Mouse (Mus musculus) stomach, embryonic 16.5 days (tissue): Measurements from ENCODE around the gene Gabrr2. TPM values are rescaled to one million over a fixed set of nuclear protein-coding genes. Genes with fewer than 3 reads are reported as not detected.

ENCODE experiments used
- ATAC-seq: fragments of 200-750 bp; cut with Nextera tagmentation; 2 replicates; pipeline ENCODE4 v1.8.0; 2017; ENCODE audit warnings: moderate number of reproducible peaks, moderate TSS enrichment; ENCODE audit not compliant: insufficient read depth, low FRiP score
- H3K27ac ChIP-seq: fragments of 300-500 bp; sonication (generic); 2 replicates; pipeline ENCODE4 v1.5.1; 2014; ENCODE audit warnings: low read length
- H3K27me3 ChIP-seq: fragments of 300-500 bp; sonication (generic); 2 replicates; pipeline ENCODE4 v1.6.1; 2014; ENCODE audit warnings: low read length, control low read depth, mixed read lengths; ENCODE audit not compliant: control insufficient read depth, insufficient read depth
- H3K36me3 ChIP-seq: fragments of 300-500 bp; sonication (generic); 2 replicates; pipeline ENCODE4 v1.6.1; 2014; ENCODE audit warnings: low read length; ENCODE audit not compliant: control insufficient read depth, insufficient read depth
- H3K4me1 ChIP-seq: fragments of 300-500 bp; sonication (generic); 2 replicates; pipeline ENCODE4 v1.6.1; 2014; ENCODE audit warnings: low read length, control low read depth, mixed read lengths; ENCODE audit not compliant: control insufficient read depth, insufficient read depth
- H3K4me2 ChIP-seq: fragments of 300-500 bp; sonication (generic); 2 replicates; pipeline ENCODE4 v1.6.1; 2014; ENCODE audit warnings: low read depth, low read length, mixed read lengths
- H3K4me3 ChIP-seq: fragments of 300-500 bp; sonication (generic); replicated peaks from 2 replicates; pipeline ENCODE4 v1.5.1; 2014; ENCODE audit warnings: mild to moderate bottlenecking, low read length
- H3K9ac ChIP-seq: fragments of 300-500 bp; sonication (generic); 2 replicates; pipeline ENCODE4 v1.6.1; 2014; ENCODE audit warnings: low read length
- H3K9me3 ChIP-seq: fragments of 300-500 bp; sonication (generic); replicated peaks from 2 replicates; pipeline ENCODE4 v1.6.1; 2016; ENCODE audit warnings: low read length, control low read depth; ENCODE audit not compliant: control insufficient read depth
- WGBS: fragments of 180-500 bp; shearing (Covaris S2); extraction: QIAGEN DNeasy Blood & Tissue Kit; methylation state at CpG from one replicate; pipeline ENCODE4 v1.1.7; 2014; 5-methylcytosine and 5-hydroxymethylcytosine counted together
- polyA plus RNA-seq: library from polyadenylated mRNA; unstranded; fragments of >200 nt; fragmentation: Nextera tagmentation; extraction: Ambion mirVana; gene quantifications from 2 replicates; pipeline ENCODE4 v1.2.1, GENCODE M21; 2015

Gabrr2 gene
- polyA plus RNA-seq, 1 experiment from 2014 or later = 0.36 TPM

DNA sequence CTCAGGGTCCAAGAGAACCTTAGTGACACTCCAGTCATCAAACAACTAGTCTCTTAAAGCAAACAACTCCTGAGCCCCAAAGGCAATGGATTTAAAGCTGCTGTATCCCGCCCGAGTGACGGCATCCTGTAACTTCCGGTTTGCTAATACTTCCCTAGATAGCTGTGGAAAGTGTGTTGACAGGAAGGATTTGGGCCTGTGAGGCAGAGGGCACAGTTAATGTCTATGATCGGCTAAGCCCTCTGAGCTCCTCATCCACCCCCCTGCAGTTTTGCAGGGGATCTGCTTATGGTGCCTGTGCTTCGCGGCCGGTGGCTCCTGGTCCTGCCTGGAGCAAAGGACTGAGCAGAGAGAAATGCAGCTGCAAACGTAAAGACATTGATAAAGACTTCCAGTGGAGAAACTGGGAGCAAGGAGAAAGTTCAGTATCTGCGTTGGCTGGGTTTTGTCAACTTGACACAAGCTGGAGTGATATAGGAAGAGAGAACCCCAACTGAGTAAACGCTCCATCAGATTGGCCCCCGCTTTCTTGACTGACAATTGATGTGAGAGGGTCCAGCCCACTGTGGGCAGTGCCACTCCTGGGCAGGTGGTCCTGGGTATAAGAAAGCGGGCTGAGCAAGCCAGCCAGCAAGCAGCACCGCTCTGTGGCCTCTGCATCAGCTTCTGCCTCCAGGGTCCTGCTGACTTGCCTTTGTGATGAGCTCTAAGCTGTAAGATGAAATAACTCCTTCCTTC lies 3.6 kb downstream of the Gabrr2 start:
- no peak for ATAC-seq
- Histone ChIP-seq H3K4me2 (peak overlapping the region; percentile 33), H3K9ac (peak overlapping the region; percentile 56), H3K36me3 (no peaks in the 10 kb centered on the region), H3K4me3 (no peak overlapping the region), H3K27ac (no peak overlapping the region), H3K9me3 (no peaks in the 10 kb centered on the region), H3K27me3 (no peaks in the 10 kb centered on the region), H3K4me1 (0 out of 2 replicates have a peak, but pooled peaks cover 6% of the 10 kb centered on the region)
- WGBS = 38% methylated on average over 14 of the region's 14 CpGs

DNA sequence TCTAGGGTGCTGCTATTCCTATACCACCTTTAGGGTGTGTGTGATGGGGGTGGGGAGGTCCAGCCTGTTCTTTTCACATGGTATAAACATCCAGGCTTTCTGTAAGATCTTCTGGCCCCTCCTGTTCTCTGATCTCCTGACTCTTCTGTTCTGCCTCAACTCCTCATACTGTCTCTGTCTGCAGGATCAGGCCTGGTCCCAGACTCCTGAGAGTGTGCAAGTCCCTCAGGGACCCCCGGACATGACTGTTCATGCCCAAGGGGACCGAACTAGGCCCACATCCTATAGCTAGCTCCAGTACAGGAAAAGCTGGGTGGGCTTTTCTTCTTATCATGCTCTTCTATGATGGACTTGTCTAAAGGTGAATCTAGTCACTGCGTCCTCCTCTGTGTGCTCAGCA lies 4.5 kb downstream of the Gabrr2 start:
- ATAC-seq = no peak
- WGBS = 89% methylated on average over 3 of the region's 3 CpGs
- H3K9me3 ChIP-seq = no peaks in the 10 kb centered on the region

DNA sequence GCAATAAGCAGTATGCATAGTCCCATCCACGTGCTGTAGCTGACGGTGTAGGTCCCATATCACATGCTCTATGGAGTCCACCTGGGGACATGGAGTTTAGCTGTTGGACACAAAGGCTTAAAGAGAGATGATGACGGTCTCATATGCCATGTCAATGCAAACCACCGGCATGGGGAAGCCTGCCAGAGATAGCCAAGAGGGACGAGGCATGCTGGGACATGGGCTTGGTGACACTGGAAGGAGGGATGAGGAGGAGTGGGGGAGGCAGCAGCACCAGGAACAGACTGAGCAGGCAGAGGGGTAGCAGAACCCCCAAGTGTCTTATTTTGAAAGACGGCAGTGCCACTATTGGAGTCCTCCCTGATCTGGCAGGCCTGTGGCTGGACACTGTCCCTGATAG lies 5.0 kb downstream of the Gabrr2 start:
- Histone ChIP-seq H3K27ac (no peak overlapping the region), H3K27me3 (no peaks in the 10 kb centered on the region), H3K4me1 (0 out of 2 replicates have a peak, but pooled peaks cover 6% of the 10 kb centered on the region), H3K9me3 (no peaks in the 10 kb centered on the region), H3K4me2 (no peak overlapping the region), H3K9ac (no peak overlapping the region), H3K36me3 (no peaks in the 10 kb centered on the region), H3K4me3 (no peak overlapping the region)
- WGBS = 89% methylated on average over 6 of the region's 6 CpGs
- no peak for ATAC-seq

More for the DNA sequence above, 4.5 kb downstream of the Gabrr2 start:
- no peak overlapping the region for H3K27ac ChIP-seq
- no peak overlapping the region for H3K4me3 ChIP-seq
- H3K4me1 ChIP-seq = 0 out of 2 replicates have a peak, but pooled peaks cover 6% of the 10 kb centered on the region
- no peaks in the 10 kb centered on the region for H3K27me3 ChIP-seq
- H3K36me3 ChIP-seq = no peaks in the 10 kb centered on the region
- no peak overlapping the region for H3K9ac ChIP-seq
- H3K4me2 ChIP-seq = no peak overlapping the region

DNA sequence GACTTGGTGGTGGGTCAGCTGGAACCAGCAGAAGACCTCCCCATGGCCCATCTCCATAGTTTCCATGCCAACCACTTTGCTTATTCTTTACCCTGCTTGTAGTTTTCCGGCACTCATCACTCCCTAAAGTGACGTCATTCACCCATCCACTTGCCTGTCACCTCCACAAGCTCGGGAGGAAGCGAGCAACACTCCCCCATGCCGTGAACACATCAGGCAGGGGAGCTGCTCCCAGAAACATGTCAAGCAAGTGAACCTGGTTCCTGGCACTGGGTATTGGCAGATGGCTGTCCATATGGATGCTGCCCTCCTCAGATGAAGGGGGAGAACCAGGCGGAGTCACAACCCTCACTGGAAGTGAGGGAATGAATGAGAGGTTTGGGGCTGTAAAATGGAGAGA lies 6.1 kb downstream of the Gabrr2 start:
- WGBS = 69% methylated on average over 6 of the region's 6 CpGs
- Histone ChIP-seq H3K4me3 (no peak overlapping the region), H3K4me1 (0 out of 2 replicates have a peak, but pooled peaks cover 6% of the 10 kb centered on the region), H3K36me3 (no peaks in the 10 kb centered on the region), H3K4me2 (no peak overlapping the region), H3K27ac (no peak overlapping the region), H3K9me3 (no peaks in the 10 kb centered on the region), H3K9ac (no peak overlapping the region), H3K27me3 (no peaks in the 10 kb centered on the region)
- ATAC-seq = no peak

DNA sequence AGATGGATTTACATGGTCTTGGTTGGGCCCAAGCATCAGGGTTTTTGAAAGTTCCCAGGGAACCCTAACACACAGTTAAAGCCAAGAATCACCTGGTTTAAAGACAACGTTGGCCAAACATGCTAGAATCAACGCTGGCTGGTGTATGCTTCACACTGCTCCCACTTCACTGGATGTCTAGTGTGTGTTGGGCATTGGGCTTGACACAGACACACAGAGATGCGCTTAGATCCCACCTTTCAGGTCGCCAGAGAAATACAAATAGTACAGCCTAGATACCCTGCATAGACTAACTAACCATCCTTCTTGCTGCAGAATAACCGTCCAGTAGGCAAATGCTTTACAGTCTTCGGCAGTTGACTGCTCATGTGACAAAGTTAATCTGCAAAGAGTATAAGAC lies 7.5 kb downstream of the Gabrr2 start:
- Histone ChIP-seq H3K4me3 (no peak overlapping the region), H3K9ac (no peak overlapping the region), H3K4me1 (0 out of 2 replicates have a peak, but pooled peaks cover 6% of the 10 kb centered on the region), H3K4me2 (no peak overlapping the region), H3K27me3 (no peaks in the 10 kb centered on the region), H3K27ac (no peak overlapping the region), H3K9me3 (no peaks in the 10 kb centered on the region), H3K36me3 (no peaks in the 10 kb centered on the region)
- WGBS = 91% methylated on average over 6 of the region's 6 CpGs
- ATAC-seq = no peak

DNA sequence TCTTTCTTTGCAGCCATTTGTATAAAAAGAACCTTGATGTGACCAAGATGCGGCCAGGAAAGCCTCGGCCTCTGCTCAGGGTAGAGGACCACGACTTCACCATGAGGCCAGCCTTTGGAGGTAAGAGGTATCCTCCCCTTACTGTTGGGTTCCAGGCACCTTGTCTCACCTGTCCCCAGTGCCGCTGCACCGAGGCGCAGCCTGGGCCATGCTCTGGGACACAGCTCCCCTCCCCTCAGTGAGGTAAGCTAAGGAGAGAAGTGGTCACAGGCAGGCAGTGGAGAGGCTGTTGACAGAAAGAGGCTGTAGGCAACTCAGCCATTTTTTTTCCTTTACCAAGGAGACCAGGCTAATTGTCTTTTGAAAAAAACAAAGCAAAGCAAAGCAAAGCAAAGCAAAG lies 8.5 kb downstream of the Gabrr2 start:
- no peak for ATAC-seq

DNA sequence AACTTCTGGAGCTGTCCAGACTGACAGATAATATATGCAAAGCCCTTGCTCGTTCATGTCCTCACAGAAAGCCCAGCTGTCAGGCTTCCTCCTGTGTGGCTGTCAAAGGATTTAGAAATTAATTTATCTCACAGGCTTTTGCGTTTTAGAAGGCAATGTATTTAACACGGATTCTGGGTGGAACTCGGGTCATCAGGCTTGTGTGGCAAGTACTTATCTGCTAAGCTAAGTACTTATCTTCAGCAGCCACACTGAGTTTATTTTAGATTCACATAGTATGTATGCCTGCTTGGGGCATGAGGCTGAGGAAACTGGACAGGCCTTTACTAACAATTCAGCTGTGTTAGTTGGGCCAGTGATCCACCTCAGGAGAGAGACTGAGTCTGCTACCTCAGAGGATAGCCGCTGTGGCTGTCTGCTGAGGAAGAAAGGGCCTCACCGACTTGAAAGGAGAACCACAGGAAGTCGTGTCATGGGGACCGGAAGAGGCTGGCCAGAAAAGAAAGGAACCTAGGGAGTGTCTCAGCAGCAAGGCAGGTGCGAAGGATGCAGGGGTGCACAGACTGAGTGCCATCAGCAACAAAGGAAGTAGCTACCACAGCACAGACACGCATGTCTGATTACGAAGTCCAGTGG lies 9.8 kb downstream of the Gabrr2 start:
- no peak overlapping the region for H3K4me3 ChIP-seq
- 46% methylated on average over 11 of the region's 11 CpGs for WGBS
- H3K9ac ChIP-seq = no peak overlapping the region
- no peaks in the 10 kb centered on the region for H3K9me3 ChIP-seq
- H3K36me3 ChIP-seq = no peaks in the 10 kb centered on the region
- no peak for ATAC-seq
- H3K4me1 ChIP-seq = no peaks in the 10 kb centered on the region
- H3K27ac ChIP-seq = no peak overlapping the region
- no peak overlapping the region for H3K4me2 ChIP-seq
- no peaks in the 10 kb centered on the region for H3K27me3 ChIP-seq

More for the DNA sequence above, 8.5 kb downstream of the Gabrr2 start:
- Histone ChIP-seq H3K9ac (no peak overlapping the region), H3K36me3 (no peaks in the 10 kb centered on the region), H3K27me3 (no peaks in the 10 kb centered on the region), H3K9me3 (no peaks in the 10 kb centered on the region), H3K4me1 (0 out of 2 replicates have a peak, but pooled peaks cover under 1% of the 10 kb centered on the region), H3K4me2 (no peak overlapping the region), H3K27ac (no peak overlapping the region), H3K4me3 (no peak overlapping the region)
- WGBS = 84% methylated on average over 6 of the region's 6 CpGs

DNA sequence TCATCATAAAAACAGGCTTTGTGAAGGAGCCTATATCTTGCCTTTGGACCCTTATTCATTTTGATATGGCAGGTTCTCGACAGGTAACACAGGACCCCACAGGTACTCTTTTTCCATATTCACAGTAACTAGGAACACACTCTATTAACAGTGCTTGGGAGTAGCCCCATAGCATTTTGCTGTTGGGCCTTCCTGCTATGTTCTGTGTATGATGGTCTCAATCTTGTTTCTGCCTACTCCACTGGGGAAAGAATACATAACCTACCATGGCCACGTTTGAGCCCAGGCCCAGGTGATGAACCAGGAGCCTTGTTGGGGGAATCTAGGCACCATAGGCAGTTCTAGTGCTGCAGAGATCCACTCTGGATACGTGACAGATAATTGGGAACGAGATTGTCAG lies 11.6 kb downstream of the Gabrr2 start:
- H3K4me2 ChIP-seq = no peak overlapping the region
- H3K27me3 ChIP-seq = no peaks in the 10 kb centered on the region
- WGBS = 78% methylated on average over 4 of the region's 4 CpGs
- H3K9me3 ChIP-seq = no peaks in the 10 kb centered on the region
- no peak overlapping the region for H3K4me3 ChIP-seq
- no peaks in the 10 kb centered on the region for H3K36me3 ChIP-seq
- no peak overlapping the region for H3K9ac ChIP-seq
- H3K4me1 ChIP-seq = no peaks in the 10 kb centered on the region
- ATAC-seq = no peak
- H3K27ac ChIP-seq = no peak overlapping the region

DNA sequence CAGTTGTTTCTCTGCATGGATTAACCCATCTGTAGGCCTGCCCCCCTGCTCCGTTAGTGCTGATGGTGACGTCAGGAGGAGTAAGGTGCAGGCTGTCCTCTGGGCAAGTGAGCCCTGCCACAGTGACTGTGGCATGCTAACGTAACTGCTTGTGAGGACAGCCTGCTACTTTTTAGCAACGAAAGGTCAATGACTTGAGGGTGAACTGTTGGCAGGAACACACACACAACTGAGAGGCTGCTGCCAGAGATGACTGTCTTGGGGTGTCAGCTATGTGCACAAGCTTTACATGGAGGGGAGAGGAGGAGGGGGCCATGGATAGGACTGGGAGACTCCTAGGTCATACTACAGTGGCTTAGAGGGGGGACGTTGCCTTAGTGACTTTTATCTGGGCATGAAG lies 12.1 kb downstream of the Gabrr2 start:
- Histone ChIP-seq H3K9me3 (no peaks in the 10 kb centered on the region), H3K27ac (no peak overlapping the region), H3K27me3 (no peaks in the 10 kb centered on the region), H3K36me3 (no peaks in the 10 kb centered on the region), H3K4me2 (no peak overlapping the region), H3K4me3 (no peak overlapping the region), H3K4me1 (no peaks in the 10 kb centered on the region), H3K9ac (no peak overlapping the region)
- no peak for ATAC-seq
- 71% methylated on average over 5 of the region's 5 CpGs for WGBS
